Mouse (Mus musculus) megakaryocyte-erythroid progenitor cell, adult 5 weeks (primary cell): ENCODE measurements around the gene Ecm1. TPM values are rescaled to one million over a fixed set of nuclear protein-coding genes. Genes with fewer than 3 reads are reported as not detected.

ENCODE experiments used
- polyA plus RNA-seq: library from polyadenylated mRNA; stranded (reverse); fragments of >175 nt; gene quantifications from 2 replicates; pipeline ENCODE4 v1.2.3, GENCODE M21; 2012

The Ecm1 gene
- 11.3 and 14.5 TPM in 2 replicates for polyA plus RNA-seq

GRCm38 (mm10) chr3:95739353-95740104, at the start of gene Ecm1:
Gene Ecm1, minus strand, starts transcription at chr3:95739569.

DNA sequence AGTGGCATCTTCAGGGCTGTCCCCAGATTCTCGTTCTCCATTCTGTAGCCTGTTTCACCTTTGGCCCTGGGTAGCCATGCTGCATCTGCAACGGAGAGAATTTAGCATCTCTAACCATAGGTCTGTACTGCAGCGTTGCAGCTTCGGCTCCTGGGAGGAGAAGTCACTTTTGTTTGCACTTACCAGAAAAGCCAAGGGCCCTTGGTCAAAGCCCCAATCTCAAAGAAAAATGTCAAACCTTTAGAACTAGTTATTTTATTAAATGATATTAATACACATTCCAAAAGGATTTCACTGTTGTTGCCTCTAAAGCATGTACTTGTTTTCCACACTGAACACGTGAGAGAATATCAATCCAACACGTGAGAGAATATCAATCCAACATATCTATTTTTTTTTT, 20.7 kb upstream of the Ecm1 start, which contains the start of gene Tars2:
Tars2 (minus strand) TSS at position 101 of the 400 bp plus-strand sequence.

DNA sequence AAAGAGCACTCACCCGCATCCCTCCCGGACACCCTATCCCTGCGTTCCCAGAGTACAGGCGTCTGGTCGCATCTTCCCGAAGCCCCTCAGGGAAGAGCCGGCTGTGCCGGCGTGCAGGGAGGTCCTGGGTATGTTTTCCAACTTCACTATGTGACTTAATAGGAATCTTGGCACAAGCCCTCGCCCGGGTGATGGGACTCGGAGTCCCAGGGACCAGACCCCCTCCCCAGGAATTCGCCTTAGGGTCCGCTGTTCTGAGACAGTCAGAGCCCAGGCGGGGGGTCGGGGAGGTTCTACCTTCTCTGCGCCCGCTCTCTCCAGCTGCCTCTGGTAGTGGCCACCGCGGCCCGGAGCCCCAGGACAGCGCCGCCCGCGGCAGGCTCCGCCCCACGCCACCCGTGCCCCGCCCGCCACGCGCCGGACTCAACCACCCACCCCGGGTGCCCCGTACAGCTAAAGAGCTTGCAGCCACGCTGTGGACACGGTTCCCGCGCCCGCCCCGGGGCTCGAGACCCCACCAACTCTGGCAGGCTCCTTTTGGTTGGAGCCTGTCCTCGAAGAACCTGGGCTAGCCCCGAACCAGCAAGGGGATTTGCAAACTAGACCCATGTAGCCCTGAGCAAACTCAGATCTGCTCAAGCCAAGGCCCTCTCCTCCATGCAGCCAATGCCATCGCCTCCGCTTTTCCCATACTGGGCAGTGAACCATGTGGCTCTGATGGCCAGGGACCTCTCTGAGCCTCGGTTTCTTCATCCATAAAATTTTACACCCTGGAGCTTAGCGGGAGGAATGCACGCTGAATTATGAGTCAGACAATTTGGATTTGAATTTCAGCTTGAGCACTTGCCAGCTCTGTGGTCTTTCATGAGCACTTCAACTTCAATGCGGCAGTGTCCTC, 51.6 kb downstream of the Ecm1 start, which contains the start of gene Adamtsl4:
Adamtsl4 (minus strand) TSS at position 394 of the 898 bp plus-strand sequence.

Other genes starting within 250 kb of the Ecm1 start
- gene Ctsk, start 240.3 kb downstream of the Ecm1 start, polyA plus RNA-seq: not detected in 2 replicates
- gene Ctss, start 212.8 kb downstream of the Ecm1 start, polyA plus RNA-seq: 2.0 and 3.0 TPM in 2 replicates
- not detected in 2 replicates for gene Hormad1, start 179.9 kb downstream of the Ecm1 start, polyA plus RNA-seq
- 1.2 and 2.4 TPM in 2 replicates for gene Golph3l, start 150.6 kb downstream of the Ecm1 start, polyA plus RNA-seq
- gene Ensa, start 114.6 kb downstream of the Ecm1 start, polyA plus RNA-seq: 17.9 and 21.4 TPM in 2 replicates
- 437 and 552 TPM in 2 replicates for gene Mcl1, start 80.8 kb downstream of the Ecm1 start, polyA plus RNA-seq
- 1.3 and 1.6 TPM in 2 replicates for gene Adamtsl4, start 51.7 kb downstream of the Ecm1 start, polyA plus RNA-seq
- 41.4 and 54.6 TPM in 2 replicates for gene Tars2, start 20.6 kb upstream of the Ecm1 start, polyA plus RNA-seq
- 4.7 and 6.0 TPM in 2 replicates for gene Rprd2, start 79.3 kb upstream of the Ecm1 start, polyA plus RNA-seq
- 6.5 and 7.9 TPM in 2 replicates for gene Prpf3, start 116.3 kb upstream of the Ecm1 start, polyA plus RNA-seq
- gene Mrps21, start 131.9 kb upstream of the Ecm1 start, polyA plus RNA-seq: 114 and 124 TPM in 2 replicates
- gene Ciart, start 142.7 kb upstream of the Ecm1 start, polyA plus RNA-seq: 10.0 and 15.3 TPM in 2 replicates
- 2.1 and 2.7 TPM in 2 replicates for gene BC028528, start 152.4 kb upstream of the Ecm1 start, polyA plus RNA-seq
- gene Aph1a, start 154.4 kb upstream of the Ecm1 start, polyA plus RNA-seq: 125 and 163 TPM in 2 replicates
- not detected in 2 replicates for gene Car14, start 165.1 kb upstream of the Ecm1 start, polyA plus RNA-seq
- 272 and 489 TPM in 2 replicates for gene Anp32e, start 189.7 kb upstream of the Ecm1 start, polyA plus RNA-seq